Mouse (Mus musculus) CH12.LX (cell line): ENCODE measurements around the gene Srgap3. TPM values are rescaled to one million over a fixed set of nuclear protein-coding genes. Genes with fewer than 3 reads are reported as not detected.

Experiments
- DNase-seq: peaks from one replicate; pipeline ENCODE4 v3.0.0-alpha.2; 2013; ENCODE audit errors: extremely low read depth
- H3K27ac ChIP-seq: 2 replicates; pipeline ENCODE4 v1.5.1; 2012; ENCODE audit warnings: low read depth, mild to moderate bottlenecking, control low read depth, moderate library complexity; ENCODE audit not compliant: insufficient read depth
- H3K27me3 ChIP-seq: replicated peaks from 2 replicates; pipeline ENCODE3; 2012; ENCODE audit warnings: inconsistent platforms
- H3K36me3 ChIP-seq, 2 experiments: replicated peaks in 1 of 2; 2 replicates each; pipeline versions ENCODE3 to v1.6.1; 2012; ENCODE audit warnings: inconsistent platforms in 1 of 2, low read length in 1 of 2, mild to moderate bottlenecking in 1 of 2, mixed read lengths in 1 of 2, moderate library complexity in 1 of 2; ENCODE audit not compliant: control insufficient read depth in 1 of 2, insufficient read depth in 1 of 2
- H3K4me1 ChIP-seq, 2 experiments: 2 replicates each; pipeline ENCODE4 v1.6.1; 2012; ENCODE audit warnings: inconsistent platforms in 1 of 2, moderate library complexity in 1 of 2; ENCODE audit not compliant: insufficient read depth in 2 of 2, control insufficient read depth in 1 of 2
- H3K4me2 ChIP-seq: 2 replicates; pipeline ENCODE4 v1.6.1; 2012; ENCODE audit warnings: low read depth, mild to moderate bottlenecking, control low read depth; ENCODE audit not compliant: poor library complexity, insufficient read depth, severe bottlenecking
- H3K4me3 ChIP-seq, 3 experiments: fragments of 150-350 bp in 1 of 3; sonication (generic) in 1 of 3; replicated peaks in 1 of 3; 2 replicates each; pipeline versions ENCODE3 to v1.5.1; 2011 to 2012; ENCODE audit warnings: low read depth in 2 of 3, low read length in 2 of 3, mild to moderate bottlenecking in 2 of 3, moderate library complexity in 2 of 3, control low read depth in 1 of 3, improper control_type of control experiment in 1 of 3, inconsistent platforms in 1 of 3, mixed read lengths in 1 of 3; ENCODE audit not compliant: poor library complexity in 1 of 3
- H3K79me2 ChIP-seq: replicated peaks from 2 replicates; pipeline ENCODE4 v1.6.1; 2012; ENCODE audit warnings: mild to moderate bottlenecking, moderate library complexity; ENCODE audit not compliant: control insufficient read depth, poor library complexity, insufficient read depth, severe bottlenecking; ENCODE audit errors: extremely low read depth
- H3K9ac ChIP-seq: 2 replicates; pipeline ENCODE4 v1.6.1; 2012; ENCODE audit warnings: low read depth, mild to moderate bottlenecking, control low read depth, moderate library complexity; ENCODE audit not compliant: insufficient read depth
- H3K9me3 ChIP-seq: replicated peaks from 2 replicates; pipeline ENCODE3; 2012; ENCODE audit warnings: low read length, inconsistent platforms, mixed read lengths
- BHLHE40 ChIP-seq: IDR thresholded peaks from 2 replicates; pipeline ENCODE4 v1.6.1; 2011; ENCODE audit warnings: mild to moderate bottlenecking, low read depth, low read length, improper control_type of control experiment
- CHD1 ChIP-seq: IDR thresholded peaks from 2 replicates; pipeline ENCODE4 v1.6.1; 2012; ENCODE audit warnings: low read depth, low read length, improper control_type of control experiment, inconsistent platforms
- CHD2 ChIP-seq: IDR thresholded peaks from 2 replicates; pipeline ENCODE4 v1.6.1; 2011; ENCODE audit warnings: low read length, improper control_type of control experiment
- E2F4 ChIP-seq: IDR thresholded peaks from 2 replicates; pipeline ENCODE4 v1.6.1; 2011; ENCODE audit warnings: low read depth, low read length, improper control_type of control experiment; ENCODE audit not compliant: insufficient replicate concordance
- ELF1 ChIP-seq: IDR thresholded peaks from 2 replicates; pipeline ENCODE4 v1.6.1; 2014; ENCODE audit warnings: low read depth, mild to moderate bottlenecking, inconsistent platforms, low read length, improper control_type of control experiment
- EP300 ChIP-seq: IDR thresholded peaks from 2 replicates; pipeline ENCODE4 v1.6.1; 2011; ENCODE audit warnings: low read length, improper control_type of control experiment
- ETS1 ChIP-seq: conservative IDR thresholded peaks from 2 replicates; pipeline ENCODE4 v1.6.1; 2012; ENCODE audit warnings: low read depth, mild to moderate bottlenecking, inconsistent platforms, low read length, improper control_type of control experiment, moderate library complexity
- GABPA ChIP-seq: IDR thresholded peaks from 2 replicates; pipeline ENCODE4 v1.6.1; 2012; ENCODE audit warnings: low read depth, low read length, improper control_type of control experiment, inconsistent platforms; ENCODE audit not compliant: insufficient replicate concordance
- HCFC1 ChIP-seq: IDR thresholded peaks from 2 replicates; pipeline ENCODE4 v1.6.1; 2012; ENCODE audit warnings: low read depth, mild to moderate bottlenecking, inconsistent platforms, low read length, improper control_type of control experiment
- JUN ChIP-seq: IDR thresholded peaks from 2 replicates; pipeline ENCODE4 v1.6.1; 2011; ENCODE audit warnings: low read depth, mild to moderate bottlenecking, low read length, improper control_type of control experiment, moderate library complexity; ENCODE audit not compliant: insufficient read depth
- JUND ChIP-seq: conservative IDR thresholded peaks from 2 replicates; pipeline ENCODE4 v1.6.1; 2011; ENCODE audit warnings: low read depth, low read length, improper control_type of control experiment
- MAX ChIP-seq: IDR thresholded peaks from 2 replicates; pipeline ENCODE4 v1.6.1; 2011; ENCODE audit warnings: low read length, improper control_type of control experiment
- MAZ ChIP-seq: IDR thresholded peaks from 2 replicates; pipeline ENCODE4 v1.6.1; 2012; ENCODE audit warnings: low read depth, mild to moderate bottlenecking, inconsistent platforms, low read length, improper control_type of control experiment, moderate library complexity
- MXI1 ChIP-seq: IDR thresholded peaks from 2 replicates; pipeline ENCODE4 v1.6.1; 2011; ENCODE audit warnings: mild to moderate bottlenecking, low read depth, low read length, improper control_type of control experiment
- RAD21 ChIP-seq: IDR thresholded peaks from 2 replicates; pipeline ENCODE4 v1.6.1; 2011; ENCODE audit warnings: low read depth, mild to moderate bottlenecking, low read length, improper control_type of control experiment, moderate library complexity
- SIN3A ChIP-seq: IDR thresholded peaks from 2 replicates; pipeline ENCODE4 v1.6.1; 2012; ENCODE audit warnings: low read length, improper control_type of control experiment, inconsistent platforms
- SMC3 ChIP-seq: IDR thresholded peaks from 2 replicates; pipeline ENCODE4 v1.6.1; 2011; ENCODE audit warnings: low read depth, low read length, improper control_type of control experiment
- TBP ChIP-seq: conservative IDR thresholded peaks from 2 replicates; pipeline ENCODE4 v1.6.1; 2011; ENCODE audit warnings: low read depth, low read length, improper control_type of control experiment
- UBTF ChIP-seq: IDR thresholded peaks from 2 replicates; pipeline ENCODE4 v1.6.1; 2012; ENCODE audit warnings: low read depth, mild to moderate bottlenecking, inconsistent platforms, low read length, improper control_type of control experiment, moderate library complexity
- USF1 ChIP-seq: IDR thresholded peaks from 2 replicates; pipeline ENCODE4 v1.6.1; 2014; ENCODE audit warnings: low read depth, mild to moderate bottlenecking, inconsistent platforms, low read length, improper control_type of control experiment
- ZC3H11A ChIP-seq: IDR thresholded peaks from 2 replicates; pipeline ENCODE4 v1.6.1; 2012; ENCODE audit warnings: low read depth, mild to moderate bottlenecking, inconsistent platforms, low read length, improper control_type of control experiment
- ZNF384 ChIP-seq: IDR thresholded peaks from 2 replicates; pipeline ENCODE4 v1.6.1; 2012; ENCODE audit warnings: low read depth, low read length, improper control_type of control experiment, inconsistent platforms
- dilution Hi-C: fragments of 300-500 bp; cut with MboI; formaldehyde crosslinking; loops from 2 replicates; pipeline ENCODE4 v1.14.3; 2020; ENCODE audit warnings: low sequenced_read_pairs; ENCODE audit not compliant: extremely low pct_unique_long_range_greater_than_20kb, extremely low pct_ligation_motif_present
- in situ Hi-C: fragments of 300-500 bp; cut with MboI; formaldehyde crosslinking; loops from 3 replicates; pipeline ENCODE4 v1.14.3; 2019; ENCODE audit warnings: low sequenced_read_pairs, low pct_ligation_motif_present, low pct_unique_long_range_greater_than_20kb, mixed read lengths
- polyA plus RNA-seq: library from polyadenylated mRNA; unstranded; fragments of >175 nt; gene quantifications from 2 replicates; pipeline ENCODE4 v1.2.1, GENCODE M21; 2012; ENCODE audit warnings: low read depth; ENCODE audit not compliant: insufficient read length
- total RNA-seq, 2 experiments: library from RNA; depleted of rRNA; stranded (reverse); fragments of 300-350 nt in 1 of 2; fragments of >200 nt in 1 of 2; gene quantifications; 2 replicates each; pipeline ENCODE4 v1.2.3; 2012 to 2014

The Srgap3 gene
- total and polyA plus RNA-seq, 3 experiments, result 1.5 to 4.5 (median 2.1) TPM

GRCm38 (mm10) chr6:112958360-112958759 lies 11.3 kb upstream of the Srgap3 start:
- H3K9me3 ChIP-seq, result peaks cover 4% of the 10 kb centered on the region
- no peak overlapping the region for H3K4me3 ChIP-seq
- no peak overlapping the region for H3K9ac ChIP-seq
- H3K36me3 ChIP-seq, result no peaks in the 10 kb centered on the region
- no peak overlapping the region for H3K27ac ChIP-seq
- no peaks in the 10 kb centered on the region for H3K79me2 ChIP-seq
- no peaks in the 10 kb centered on the region for H3K27me3 ChIP-seq
- dilution Hi-C loops (no loop called here), in situ Hi-C loops (no loop called here)
- H3K4me1 ChIP-seq, result peaks cover 11 to 13% of the 10 kb centered on the region in 2 experiments; a peak in 3 of 4 replicates
- no peak for TF ChIP-seq JUN
- TF ChIP-seq CHD1, result no peak
- TF ChIP-seq UBTF, result no peak
- TF ChIP-seq MAZ, result no peak
- DNase-seq, result no peak
- H3K4me2 ChIP-seq, result no peak overlapping the region

GRCm38 (mm10) chr6:112957583-112958280 lies 10.7 kb upstream of the Srgap3 start:
- Histone ChIP-seq H3K9ac (no peak overlapping the region), H3K4me3 (no peak overlapping the region)
- TF ChIP-seq HCFC1 (no peak), SIN3A (no peak)
- TF ChIP-seq, all 38 proteins: peak for 0
- in situ Hi-C loops (no loop called here), dilution Hi-C loops (no loop called here)
- peaks cover 11 to 13% of the 10 kb centered on the region in 2 experiments; a peak in 3 of 4 replicates for H3K4me1 ChIP-seq
- H3K79me2 ChIP-seq, result no peaks in the 10 kb centered on the region
- H3K27ac ChIP-seq, result no peak overlapping the region
- H3K4me2 ChIP-seq, result no peak overlapping the region
- no peaks in the 10 kb centered on the region for H3K27me3 ChIP-seq
- no peak for DNase-seq
- no peaks in the 10 kb centered on the region for H3K36me3 ChIP-seq
- H3K9me3 ChIP-seq, result peaks cover 4% of the 10 kb centered on the region

DNA sequence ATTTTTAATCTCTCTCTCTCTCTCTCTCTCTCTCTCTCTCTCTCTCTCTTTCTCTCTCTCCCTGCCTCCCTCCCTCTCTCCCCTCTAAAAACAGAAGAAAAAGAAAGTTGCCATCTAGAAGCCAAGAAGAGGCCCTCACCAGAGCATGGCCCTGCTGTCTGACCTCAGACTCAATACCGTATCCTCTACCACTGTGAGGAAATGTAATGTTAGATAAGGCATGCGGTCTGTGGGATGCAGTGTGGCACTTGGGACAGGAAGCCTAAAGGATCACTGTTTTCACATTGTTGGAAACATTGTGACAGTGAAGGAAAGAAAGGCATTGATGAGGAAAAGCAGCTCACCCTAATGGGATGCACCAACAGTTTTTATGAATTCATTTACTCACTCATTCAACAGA lies 8.7 kb upstream of the Srgap3 start:
- Histone ChIP-seq H3K79me2 (no peaks in the 10 kb centered on the region), H3K27me3 (no peaks in the 10 kb centered on the region), H3K4me1 (peaks cover 11 to 18% of the 10 kb centered on the region in 2 experiments; a peak in 3 of 4 replicates), H3K36me3 (no peaks in the 10 kb centered on the region), H3K4me3 (no peak overlapping the region), H3K27ac (no peak overlapping the region), H3K9me3 (no peaks in the 10 kb centered on the region), H3K9ac (no peak overlapping the region), H3K4me2 (no peak overlapping the region)
- TF ChIP-seq SMC3 (no peak), GABPA (no peak), HCFC1 (no peak), JUND (no peak), JUN (no peak), USF1 (no peak), ZC3H11A (no peak), MAX (no peak), ETS1 (no peak), TBP (no peak), ELF1 (no peak), CHD2 (no peak), E2F4 (no peak), MXI1 (no peak), RAD21 (no peak), BHLHE40 (no peak), UBTF (no peak), CHD1 (no peak), EP300 (no peak), ZNF384 (no peak)
- dilution Hi-C loops (no loop called here), in situ Hi-C loops (no loop called here)
- DNase-seq, result no peak
